Mouse (Mus musculus): ENCODE measurements around the gene Fbxo7.

DNA sequence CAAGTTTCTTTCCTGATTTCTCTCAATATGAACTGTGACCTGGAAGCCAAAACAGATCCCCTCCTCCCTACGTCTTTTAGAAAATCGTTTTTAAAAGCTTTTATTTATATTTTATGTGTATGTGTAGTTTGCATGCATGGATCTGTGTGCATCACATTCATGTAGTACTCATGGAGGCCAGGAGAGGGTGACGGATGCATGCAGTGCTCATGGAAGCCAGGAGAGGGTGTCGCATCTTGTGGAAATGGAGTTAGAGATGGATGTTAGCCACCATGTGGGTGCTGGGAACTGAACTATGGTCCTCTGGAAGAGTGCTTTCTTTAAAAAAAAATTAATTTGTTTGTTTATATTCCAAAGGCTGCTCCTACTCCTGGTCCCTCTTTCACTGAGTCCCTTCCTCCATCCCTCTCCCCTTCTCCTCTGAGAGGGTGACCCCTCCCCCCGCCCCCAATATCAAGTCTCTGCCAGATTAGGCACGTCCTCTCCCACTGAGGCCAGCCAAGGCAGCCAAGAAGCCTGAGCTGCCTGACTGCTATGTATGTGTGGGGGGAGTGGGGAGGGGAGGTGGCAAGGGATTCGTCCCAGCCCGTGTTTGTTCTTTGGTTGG, 34.6 kb downstream of the Fbxo7 start:
- TF ChIP-seq POLR2A (IDR thresholded peaks at IDR 0.05; ENCODE audit: control insufficient read depth, low read depth, low read length) (no peak), CTCF (IDR thresholded peaks at IDR 0.05; ENCODE audit: control insufficient read depth, insufficient read depth, insufficient replicate concordance, low read depth, low read length) (no peak)

All from testis, adult 2 months (tissue).